Mouse (Mus musculus) liver, embryonic 13.5 days (tissue): ENCODE data around the gene Bcas3. TPM values are rescaled to one million over a fixed set of nuclear protein-coding genes. Genes with fewer than 3 reads are reported as not detected.
"Not testable (repeated sequence)": the region's sequence is repeated elsewhere in the genome, so short reads cannot be mapped to it uniquely, and the experiment has no call there.

ENCODE experiments used
- ATAC-seq: fragments of 200-750 bp; cut with Nextera tagmentation; 2 replicates; pipeline ENCODE4 v1.8.0; 2017; ENCODE audit warnings: low read depth, mild to moderate bottlenecking, moderate number of reproducible peaks, moderate library complexity
- DNase-seq: peaks from one replicate; pipeline ENCODE4 v3.0.0; 2022
- H3K27ac ChIP-seq: fragments of 300-500 bp; sonication (generic); 2 replicates; pipeline ENCODE4 v1.5.1; 2015; ENCODE audit warnings: moderate library complexity, mild to moderate bottlenecking, inconsistent platforms
- H3K27me3 ChIP-seq: fragments of 300-500 bp; sonication (generic); 2 replicates; pipeline ENCODE4 v1.6.1; 2015; ENCODE audit warnings: mild to moderate bottlenecking, inconsistent platforms
- H3K36me3 ChIP-seq: fragments of 300-500 bp; sonication (generic); 2 replicates; pipeline ENCODE4 v1.6.1; 2015; ENCODE audit warnings: mild to moderate bottlenecking, inconsistent platforms
- H3K4me1 ChIP-seq: fragments of 300-500 bp; sonication (generic); replicated peaks from 2 replicates; pipeline ENCODE4 v1.6.1; 2015; ENCODE audit warnings: inconsistent platforms
- H3K4me2 ChIP-seq: fragments of 300-500 bp; sonication (generic); 2 replicates; pipeline ENCODE4 v1.6.1; 2015; ENCODE audit warnings: inconsistent platforms, mild to moderate bottlenecking, moderate library complexity
- H3K4me3 ChIP-seq: fragments of 300-500 bp; sonication (generic); replicated peaks from 2 replicates; pipeline ENCODE4 v1.5.1; 2015; ENCODE audit warnings: mild to moderate bottlenecking, inconsistent platforms
- H3K9ac ChIP-seq: fragments of 300-500 bp; sonication (generic); 2 replicates; pipeline ENCODE4 v1.6.1; 2015; ENCODE audit warnings: mild to moderate bottlenecking, inconsistent platforms
- H3K9me3 ChIP-seq: fragments of 300-500 bp; sonication (generic); replicated peaks from 2 replicates; pipeline ENCODE4 v1.6.1; 2016; ENCODE audit warnings: inconsistent platforms
- WGBS: fragments of 180-500 bp; shearing (Covaris S2); methylation state at CpG from one replicate; pipeline ENCODE4 v1.1.7; 2015; ENCODE audit not compliant: insufficient replicate concordance; 5-methylcytosine and 5-hydroxymethylcytosine counted together
- polyA plus RNA-seq: library from polyadenylated mRNA; unstranded; fragments of >200 nt; fragmentation: Nextera tagmentation; extraction: Ambion mirVana; gene quantifications from 2 replicates; pipeline ENCODE4 v1.2.1, GENCODE M21; 2015

Gene Bcas3
- polyA plus RNA-seq, 1 experiment from 2014 or later = 13.6 TPM

GRCm38 (mm10) chr11:85704062-85704748 lies 351.2 kb downstream of the Bcas3 start:
- 65% methylated on average over 4 of the region's 4 CpGs for WGBS
- DNase-seq (no peak), ATAC-seq (no peak)
- no peak overlapping the region for H3K4me2 ChIP-seq
- H3K9ac ChIP-seq = no peak overlapping the region
- no peak overlapping the region for H3K27ac ChIP-seq
- no peaks in the 10 kb centered on the region for H3K27me3 ChIP-seq
- no peaks in the 10 kb centered on the region for H3K36me3 ChIP-seq
- H3K4me1 ChIP-seq = no peaks in the 10 kb centered on the region; the same call in 1 of the 2 replicates
- no peak overlapping the region for H3K4me3 ChIP-seq
- H3K9me3 ChIP-seq = no peaks in the 10 kb centered on the region

DNA sequence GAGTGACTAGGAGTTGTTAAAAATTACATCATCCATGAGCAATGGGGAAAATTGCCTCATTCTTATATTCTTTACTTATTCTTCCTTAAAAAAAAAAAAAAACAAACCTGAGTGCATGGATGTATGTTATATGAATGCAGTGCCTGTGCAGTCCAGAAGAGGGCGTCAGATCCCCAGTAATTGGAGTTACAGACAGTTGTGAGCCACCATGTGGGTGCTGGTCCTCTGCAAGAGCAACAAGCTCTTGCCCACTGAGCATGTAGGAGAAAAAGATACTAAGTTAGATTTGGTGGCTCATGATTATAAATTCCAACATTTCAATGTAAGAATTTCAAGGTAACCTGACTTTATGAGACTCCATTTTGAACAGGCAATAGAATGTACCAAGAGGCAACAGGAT lies 353.7 kb downstream of the Bcas3 start:
- Histone ChIP-seq H3K9me3 (no peaks in the 10 kb centered on the region), H3K27me3 (no peaks in the 10 kb centered on the region), H3K4me3 (no peak overlapping the region), H3K4me1 (no peaks in the 10 kb centered on the region), H3K9ac (no peak overlapping the region), H3K4me2 (no peak overlapping the region), H3K27ac (no peak overlapping the region), H3K36me3 (no peaks in the 10 kb centered on the region)
- DNase-seq (no peak), ATAC-seq (no peak)
- WGBS = 10% methylated on average over 1 of the region's 1 CpGs

DNA sequence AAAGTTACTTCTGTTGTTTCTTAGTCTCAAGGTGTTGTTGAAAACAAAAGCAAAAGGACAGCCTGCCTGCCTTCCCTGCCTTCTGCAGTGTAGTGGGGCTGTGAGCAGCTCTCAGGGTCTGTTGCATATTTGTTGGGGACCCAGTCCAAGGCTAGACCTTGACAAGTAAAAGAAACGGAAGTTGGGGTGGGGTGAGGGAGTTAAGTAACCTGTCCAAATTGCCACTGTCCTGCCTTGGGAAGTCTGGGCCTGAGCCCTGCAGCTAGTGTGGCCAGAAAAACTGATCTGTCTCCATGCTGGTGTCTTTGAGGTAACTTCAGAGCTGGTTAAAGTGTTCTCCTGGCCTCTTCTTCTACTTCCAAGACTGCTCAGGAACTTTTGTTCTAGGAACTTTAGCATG lies 354.5 kb downstream of the Bcas3 start:
- DNase-seq = no peak
- 61% methylated on average over 1 of the region's 1 CpGs for WGBS

DNA sequence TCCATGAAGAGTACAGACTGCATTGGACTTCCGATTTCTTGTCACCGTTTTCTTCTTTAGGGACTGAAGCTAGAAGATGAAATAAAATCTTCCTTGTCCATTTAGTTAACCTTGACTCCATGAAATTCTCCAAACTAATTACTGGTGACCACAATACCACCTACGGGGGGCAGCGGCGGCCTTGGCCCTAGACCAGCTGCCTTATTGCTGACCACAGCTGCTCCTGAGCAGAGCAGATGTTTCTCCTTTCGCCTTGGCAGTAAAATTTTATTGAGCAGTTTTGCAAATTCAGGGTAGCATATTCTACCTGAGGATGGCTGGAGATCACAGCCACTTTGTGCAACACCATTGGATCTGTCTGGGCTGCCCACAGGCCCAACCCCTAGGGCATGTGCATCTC lies 356.2 kb downstream of the Bcas3 start:
- no peaks in the 10 kb centered on the region for H3K27me3 ChIP-seq
- DNase-seq (no peak), ATAC-seq (no peak)
- no peak overlapping the region for H3K27ac ChIP-seq
- 73% methylated on average over 6 of the region's 6 CpGs for WGBS
- no peaks in the 10 kb centered on the region for H3K9me3 ChIP-seq
- no peak overlapping the region for H3K4me3 ChIP-seq
- peaks cover 5% of the 10 kb centered on the region for H3K4me1 ChIP-seq
- H3K36me3 ChIP-seq = no peaks in the 10 kb centered on the region
- no peak overlapping the region for H3K4me2 ChIP-seq
- H3K9ac ChIP-seq = no peak overlapping the region

More for the DNA sequence above, 354.5 kb downstream of the Bcas3 start:
- no peak for ATAC-seq
- Histone ChIP-seq H3K9me3 (no peaks in the 10 kb centered on the region), H3K27ac (no peak overlapping the region), H3K4me1 (no peaks in the 10 kb centered on the region), H3K36me3 (no peaks in the 10 kb centered on the region), H3K9ac (no peak overlapping the region), H3K4me3 (no peak overlapping the region), H3K4me2 (no peak overlapping the region), H3K27me3 (no peaks in the 10 kb centered on the region)

DNA sequence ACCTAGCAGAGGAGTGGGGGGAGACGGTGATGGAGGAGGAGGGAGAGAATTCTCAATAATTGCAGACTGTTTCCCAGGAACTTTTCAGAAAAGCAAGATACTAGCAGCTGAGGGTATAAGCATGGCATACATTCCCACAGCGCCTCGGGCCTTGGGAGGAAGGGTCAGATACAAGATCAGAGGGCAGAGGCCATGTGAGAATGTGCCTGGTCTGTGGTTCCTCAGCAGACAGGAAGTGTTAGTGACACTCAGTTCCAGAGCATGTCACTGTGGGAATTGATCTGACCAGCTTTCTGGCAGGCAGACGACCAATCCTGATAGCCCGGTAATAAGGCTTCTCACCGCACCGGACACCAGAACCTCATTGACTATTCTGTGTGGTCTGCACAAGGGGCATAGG lies 357.2 kb downstream of the Bcas3 start:
- Histone ChIP-seq H3K9ac (no peak overlapping the region), H3K27ac (no peak overlapping the region), H3K36me3 (no peaks in the 10 kb centered on the region), H3K4me2 (no peak overlapping the region), H3K9me3 (no peaks in the 10 kb centered on the region), H3K4me1 (peaks cover 5% of the 10 kb centered on the region), H3K4me3 (no peak overlapping the region), H3K27me3 (0 out of 2 replicates have a peak, but pooled peaks cover 4% of the 10 kb centered on the region)
- WGBS = 55% methylated on average over 7 of the region's 7 CpGs
- no peak for ATAC-seq
- DNase-seq = no peak

DNA sequence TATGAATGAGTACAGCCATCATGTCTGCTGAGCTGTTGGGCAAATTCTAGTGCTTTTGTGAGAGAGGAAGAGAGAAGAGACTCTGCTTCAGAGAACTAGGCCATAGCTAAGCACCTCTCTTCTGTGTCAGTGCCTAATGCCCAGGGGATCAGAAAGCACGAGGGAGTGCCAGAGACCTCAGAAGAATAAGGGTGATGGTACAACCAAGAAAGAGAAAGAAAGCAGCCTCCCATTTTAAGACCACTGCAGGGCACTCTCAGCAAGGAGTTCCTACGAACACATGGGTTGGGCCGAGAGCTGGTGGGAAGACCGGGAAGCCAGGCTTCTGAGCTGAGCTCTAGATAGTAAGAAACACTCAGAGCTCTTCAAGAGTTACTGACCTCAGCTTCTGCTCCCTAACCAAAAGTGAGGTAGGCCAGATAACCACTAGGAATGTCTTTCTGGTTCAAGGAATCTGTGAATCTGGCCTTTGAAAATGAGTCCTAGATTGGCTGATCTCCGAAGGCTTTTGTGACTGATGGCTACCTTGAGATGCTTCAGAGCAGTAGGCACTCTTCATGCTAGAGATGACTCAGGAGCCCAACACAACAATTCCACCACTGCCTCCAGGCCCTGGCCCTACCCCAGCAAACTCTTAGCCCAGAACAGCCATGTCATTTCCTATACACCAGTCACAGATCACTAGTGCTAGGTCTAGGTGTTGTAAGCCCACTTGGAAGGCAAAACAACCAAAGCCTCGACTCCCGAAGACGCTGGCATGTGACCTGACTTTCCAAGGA lies 359.2 kb downstream of the Bcas3 start:
- Histone ChIP-seq H3K27me3 (0 out of 2 replicates have a peak, but pooled peaks cover 4% of the 10 kb centered on the region), H3K9ac (no peak overlapping the region), H3K36me3 (no peaks in the 10 kb centered on the region), H3K4me1 (peaks cover 5% of the 10 kb centered on the region), H3K4me2 (no peak overlapping the region), H3K9me3 (no peaks in the 10 kb centered on the region), H3K27ac (no peak overlapping the region), H3K4me3 (no peak overlapping the region)
- 80% methylated on average over 8 of the region's 8 CpGs for WGBS
- DNase-seq (no peak), ATAC-seq (no peak)

- H3K9ac ChIP-seq = no peak overlapping the region
- H3K27ac ChIP-seq = no peak overlapping the region
- DNase-seq (peak; percentile 40), ATAC-seq (0 out of 2 replicates have a peak, but pooled peaks have one; percentile 34)
- 48% methylated on average over 19 of the region's 19 CpGs for WGBS
- peaks cover 5% of the 10 kb centered on the region for H3K4me1 ChIP-seq
- no peaks in the 10 kb centered on the region for H3K9me3 ChIP-seq
- H3K4me2 ChIP-seq = peak overlapping the region; percentile 25
- H3K36me3 ChIP-seq = no peaks in the 10 kb centered on the region
- no peak overlapping the region for H3K4me3 ChIP-seq
- H3K27me3 ChIP-seq = 0 out of 2 replicates have a peak, but pooled peaks cover 4% of the 10 kb centered on the region
Observed at GRCm38 (mm10) chr11:85712860-85713813, 360.2 kb downstream of the Bcas3 start.

DNA sequence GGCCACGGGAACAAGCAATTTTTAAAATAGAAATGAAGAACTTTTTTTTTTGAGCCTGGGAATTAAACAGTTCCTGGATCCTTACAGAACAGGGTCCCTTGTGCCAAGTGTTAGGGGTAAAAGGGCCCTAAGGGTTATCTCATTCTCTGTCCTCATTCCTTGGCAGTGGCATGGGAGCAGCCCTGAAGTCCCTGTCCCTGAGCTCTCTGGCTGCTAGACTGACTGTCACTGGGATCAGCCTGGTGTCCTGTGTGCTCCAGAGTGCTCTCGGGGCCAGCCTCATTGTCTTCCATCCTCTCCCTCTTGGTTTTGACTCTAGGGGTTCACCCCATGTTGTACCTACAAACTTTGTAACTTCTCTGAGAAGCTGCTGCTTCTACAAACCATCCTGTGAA lies 360.8 kb downstream of the Bcas3 start:
- H3K4me3 ChIP-seq = no peak overlapping the region
- no peaks in the 10 kb centered on the region for H3K36me3 ChIP-seq
- 34% methylated on average over 2 of the region's 2 CpGs for WGBS
- H3K9me3 ChIP-seq = no peaks in the 10 kb centered on the region
- no peak overlapping the region for H3K9ac ChIP-seq
- no peak for DNase-seq
- peaks cover 8% of the 10 kb centered on the region for H3K4me1 ChIP-seq
- H3K4me2 ChIP-seq = peak overlapping the region; percentile 25
- H3K27me3 ChIP-seq = 0 out of 2 replicates have a peak, but pooled peaks cover 4% of the 10 kb centered on the region
- H3K27ac ChIP-seq = no peak overlapping the region
- ATAC-seq = no peak

DNA sequence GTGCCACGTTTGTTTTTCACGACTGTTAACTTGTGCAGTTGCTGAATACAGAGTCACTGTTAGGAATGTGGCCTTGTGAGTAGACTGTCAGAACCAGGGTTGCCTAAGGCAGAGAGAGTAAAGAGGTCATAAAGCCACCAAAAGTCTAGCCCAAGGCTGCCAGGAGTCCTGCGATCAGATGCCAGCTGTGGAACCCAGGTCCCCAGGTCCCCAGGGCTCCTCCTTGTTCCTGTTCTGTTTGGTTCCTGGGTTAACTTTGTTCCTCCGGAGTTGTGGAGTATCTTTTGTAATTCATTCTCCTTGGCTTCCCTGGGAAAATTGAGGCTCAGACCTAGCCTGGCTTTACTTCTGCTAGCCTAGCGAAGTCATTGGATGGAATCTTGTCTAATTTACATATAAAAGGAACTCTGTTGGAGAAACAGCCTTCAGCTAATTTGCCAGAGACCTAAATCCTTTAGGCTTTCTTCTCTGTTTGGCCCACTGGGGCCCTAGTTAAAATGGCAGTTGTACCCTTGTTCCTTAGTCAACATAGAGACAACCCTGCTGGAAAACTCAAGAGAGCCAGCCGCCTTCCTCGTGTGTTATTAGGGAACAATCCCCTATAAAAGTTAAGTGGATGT lies 361.5 kb downstream of the Bcas3 start:
- Histone ChIP-seq H3K9me3 (no peaks in the 10 kb centered on the region), H3K4me1 (peaks cover 13% of the 10 kb centered on the region), H3K27ac (no peak overlapping the region), H3K9ac (no peak overlapping the region), H3K36me3 (no peaks in the 10 kb centered on the region), H3K4me2 (no peak overlapping the region), H3K4me3 (no peak overlapping the region), H3K27me3 (0 out of 2 replicates have a peak, but pooled peaks cover 4% of the 10 kb centered on the region)
- 44% methylated on average over 7 of the region's 7 CpGs for WGBS
- DNase-seq (no peak), ATAC-seq (no peak)

GRCm38 (mm10) chr11:85716730-85717129 lies 363.8 kb downstream of the Bcas3 start:
- H3K27ac ChIP-seq, H3K9me3 ChIP-seq, H3K27me3 ChIP-seq, H3K4me2 ChIP-seq, ATAC-seq, H3K9ac ChIP-seq, H3K4me3 ChIP-seq, DNase-seq, H3K36me3 ChIP-seq: not testable (repeated sequence)
- H3K4me1 ChIP-seq = peaks cover 29% of the 10 kb centered on the region
- WGBS = 65% methylated on average over 2 of the region's 2 CpGs
